Mouse (Mus musculus) E14TG2a.4 (cell line): ENCODE data around the gene Prr29.

Experiments
- CTCF ChIP-seq: conservative IDR thresholded peaks from 2 replicates; pipeline ENCODE4 v1.5.1; 2014; ENCODE audit warnings: low read length
- POU5F1 ChIP-seq: IDR thresholded peaks from 2 replicates; pipeline ENCODE4 v1.6.1; 2014; ENCODE audit warnings: low read length, borderline replicate concordance

- TF ChIP-seq CTCF = no peak
- TF ChIP-seq POU5F1 = no peak
Measured at GRCm38 (mm10) chr11:106364712-106365111, 560 bp upstream of the Prr29 start.
